Mouse (Mus musculus) ZHBTc4 (cell line): ENCODE data around the gene Padi1.

Experiments
- DNase-seq: peaks from one replicate; pipeline ENCODE4 v3.0.0-alpha.2; 2011; ENCODE audit warnings: low read depth, low spot score

Padi1 gene

DNA sequence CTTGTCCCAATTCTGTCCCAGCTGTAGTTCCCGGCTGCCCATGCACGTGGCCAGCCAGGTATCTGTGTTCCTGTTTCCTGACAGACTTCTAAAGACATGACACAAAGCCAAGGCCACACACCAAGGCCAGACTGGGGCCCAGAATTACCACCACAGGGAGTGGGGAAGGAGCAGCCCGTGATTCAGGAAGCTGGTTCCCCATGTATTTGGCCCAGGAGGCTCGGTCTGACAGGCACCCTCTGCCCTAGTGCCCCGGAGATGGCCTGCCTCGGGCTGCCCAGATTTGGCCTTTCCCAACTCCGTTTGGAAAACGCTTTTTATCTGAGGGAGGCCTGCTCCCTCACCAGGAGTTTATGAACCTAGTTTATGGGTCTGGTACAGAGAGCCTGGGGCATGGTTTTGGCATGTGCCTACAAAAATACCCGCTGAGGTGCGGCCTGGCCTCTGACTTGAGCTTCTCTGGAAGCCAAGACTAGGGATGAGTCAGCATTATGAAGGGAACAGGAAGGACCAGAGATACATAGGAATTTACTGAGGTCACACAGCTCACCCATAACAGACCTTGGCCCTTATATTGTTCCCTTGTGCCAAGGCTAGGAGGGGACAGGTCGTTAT, 16.6 kb upstream of the Padi1 start:
- no peak for DNase-seq

DNA sequence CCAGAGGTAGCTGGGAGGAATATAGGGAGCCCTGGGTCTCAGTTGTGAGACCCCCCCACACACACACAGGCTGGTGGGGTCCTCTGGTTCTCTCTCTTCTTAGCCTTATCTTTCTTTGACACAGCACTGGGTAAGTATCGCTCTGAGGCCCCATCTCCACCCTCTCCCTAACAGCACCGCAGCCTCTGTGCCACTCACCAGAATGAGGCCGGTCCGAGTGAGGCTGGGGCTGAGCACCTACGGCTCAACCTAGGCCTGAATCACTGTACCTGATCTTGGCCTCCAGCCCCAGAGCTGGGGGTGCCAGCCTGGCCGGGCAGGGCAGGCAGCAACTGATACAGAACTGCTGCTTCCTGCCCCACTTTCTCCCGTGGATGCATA, 15.2 kb upstream of the Padi1 start:
- no peak for DNase-seq

DNA sequence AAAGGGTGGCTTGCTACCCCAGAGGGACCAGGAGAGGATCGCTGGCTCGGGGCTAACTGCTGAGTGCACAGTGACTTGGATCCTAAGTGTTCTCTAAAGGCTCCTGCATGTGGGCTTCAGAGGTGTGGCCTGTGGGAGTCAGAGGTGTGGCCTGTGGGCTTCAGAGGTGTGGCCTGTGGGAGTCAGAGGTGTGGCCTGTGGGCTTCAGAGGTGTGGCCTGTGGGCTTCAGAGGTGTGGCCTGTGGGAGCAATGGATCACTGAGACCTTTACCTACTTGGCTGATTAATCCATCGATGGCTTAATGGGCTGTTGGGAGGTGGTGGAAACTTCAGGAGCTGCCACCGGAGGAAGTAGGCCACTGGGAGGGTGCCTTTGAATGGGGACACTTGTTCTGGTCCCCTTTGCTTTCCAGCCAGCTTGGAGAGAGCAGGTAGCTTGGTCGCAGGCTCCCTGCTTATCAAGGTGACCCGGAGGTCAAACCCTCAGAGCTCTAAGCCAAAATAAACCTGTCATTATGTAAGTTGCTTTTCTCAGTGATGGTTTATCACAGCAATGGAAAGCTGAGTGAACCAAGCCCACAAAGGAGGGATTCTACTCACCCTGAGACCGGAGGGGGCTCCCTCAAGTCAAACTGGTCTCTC, 14.7 kb upstream of the Padi1 start:
- peak; percentile 78 for DNase-seq

DNA sequence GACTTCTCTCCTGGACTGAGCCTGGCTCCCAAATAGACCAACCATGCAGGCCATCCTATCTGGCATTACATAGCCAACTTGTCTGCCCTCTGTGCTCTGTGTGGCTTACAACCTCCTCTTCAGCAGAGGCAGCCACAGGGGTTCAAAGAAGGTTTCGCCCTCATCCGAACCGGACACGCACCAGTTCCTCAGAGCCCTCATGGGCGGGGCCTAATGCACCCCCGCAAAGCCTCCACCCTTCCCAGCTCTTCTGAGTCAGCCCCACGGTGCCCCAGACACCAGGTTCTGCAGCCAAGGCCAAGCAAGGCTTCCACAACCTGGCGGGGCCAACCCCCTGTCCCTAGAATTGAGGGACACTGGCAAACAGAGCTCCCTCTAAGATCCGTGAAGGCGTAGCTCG, 13.7 kb upstream of the Padi1 start:
- no peak for DNase-seq

DNA sequence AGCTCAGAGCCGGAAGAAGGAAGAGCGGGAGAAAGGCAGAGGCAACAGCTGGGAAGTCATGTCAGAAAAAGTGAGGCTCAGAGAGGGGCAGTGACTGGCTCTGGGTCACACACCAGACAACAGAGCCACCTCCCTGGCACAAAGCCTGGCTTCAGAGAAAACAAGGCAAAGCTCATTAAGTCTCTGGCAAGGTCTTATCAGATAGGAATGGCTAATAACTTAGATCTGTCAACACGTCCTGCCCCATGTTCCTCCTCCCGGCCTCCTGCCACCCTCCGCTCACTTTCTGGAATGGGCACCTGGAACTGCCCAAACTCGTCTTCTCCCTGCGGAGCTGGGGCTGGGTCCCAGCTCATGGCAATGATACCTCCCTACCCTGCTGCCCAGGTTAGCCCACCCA, 12.2 kb upstream of the Padi1 start:
- no peak for DNase-seq

DNA sequence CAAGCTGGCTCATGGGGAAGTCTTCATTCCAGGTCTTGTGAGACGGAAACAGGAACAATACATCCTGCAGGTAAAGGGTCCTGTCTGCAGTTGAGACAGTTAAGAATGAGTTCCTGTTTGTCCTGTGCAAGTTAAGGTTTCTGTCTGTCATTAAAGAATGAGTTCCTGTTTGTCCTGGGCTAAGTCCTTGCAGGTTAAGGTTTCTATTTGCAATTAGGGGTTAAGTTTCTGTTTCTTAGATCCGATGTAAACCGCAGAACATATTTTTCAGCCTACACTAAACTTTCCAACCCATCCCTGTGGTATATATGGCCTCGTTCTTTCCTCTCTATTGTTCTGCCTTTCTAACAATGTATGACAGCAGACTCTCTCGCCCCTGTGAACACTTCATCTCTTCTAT, 11.5 kb upstream of the Padi1 start:
- no peak for DNase-seq

DNA sequence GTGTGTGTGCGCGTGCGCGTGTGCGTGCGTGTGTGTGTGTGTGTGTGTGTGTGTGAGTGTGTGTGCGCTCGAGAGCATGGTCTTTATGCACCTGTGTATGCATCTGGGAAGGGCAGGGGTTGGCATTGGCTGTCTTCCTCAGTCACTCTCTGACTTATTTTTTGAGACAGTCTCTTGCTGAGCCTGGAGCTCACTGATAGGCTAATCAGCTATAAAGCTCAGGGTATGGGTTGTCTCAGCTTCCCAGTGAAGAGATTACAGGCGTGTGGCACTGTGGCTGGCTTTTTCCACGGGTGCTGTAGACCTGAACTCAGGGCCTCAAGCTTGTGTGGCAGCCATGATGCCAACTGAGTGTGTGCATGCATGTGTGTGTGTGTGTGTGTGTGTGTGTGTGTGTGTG, 9.6 kb upstream of the Padi1 start:
- no peak for DNase-seq

DNA sequence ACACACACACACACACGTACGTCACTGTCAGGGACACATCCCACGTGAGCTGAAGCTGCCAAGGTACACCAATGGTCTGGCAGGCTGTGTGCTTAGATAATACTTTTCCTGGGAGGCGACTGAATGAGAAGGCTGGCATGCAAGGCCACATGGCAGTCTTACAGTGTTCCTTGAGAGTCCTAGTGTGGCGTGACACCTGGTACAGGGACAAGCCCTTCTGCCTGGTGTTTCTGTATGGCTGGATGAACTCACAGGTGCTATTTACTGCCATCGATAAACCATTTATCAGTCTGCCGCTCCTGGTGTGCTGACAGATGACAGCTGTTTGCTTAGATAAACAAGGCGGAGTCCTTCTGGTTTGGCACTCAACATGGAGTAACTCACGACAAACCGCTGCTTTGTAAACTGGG, 8.9 kb upstream of the Padi1 start:
- DNase-seq: no peak

DNA sequence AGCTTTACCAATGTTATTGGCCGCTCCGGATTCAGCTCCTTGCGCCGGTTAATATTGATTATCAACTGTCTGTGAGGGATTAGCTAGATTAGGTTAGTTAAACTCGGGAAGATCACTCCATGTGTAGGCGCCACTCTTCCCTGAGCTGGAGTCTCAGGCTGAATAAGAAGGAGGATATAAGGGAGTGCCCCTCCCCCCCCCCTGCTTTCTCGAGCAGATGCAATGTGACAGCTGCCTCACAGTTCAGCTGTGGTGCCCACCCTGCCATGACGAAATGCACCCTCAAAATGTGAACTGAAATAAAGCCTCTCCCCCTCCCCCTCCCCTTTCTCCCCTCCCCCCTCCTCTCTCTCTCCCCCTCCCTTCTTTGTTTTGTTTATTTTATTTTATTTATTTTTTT, 8.0 kb upstream of the Padi1 start:
- DNase-seq: no peak

DNA sequence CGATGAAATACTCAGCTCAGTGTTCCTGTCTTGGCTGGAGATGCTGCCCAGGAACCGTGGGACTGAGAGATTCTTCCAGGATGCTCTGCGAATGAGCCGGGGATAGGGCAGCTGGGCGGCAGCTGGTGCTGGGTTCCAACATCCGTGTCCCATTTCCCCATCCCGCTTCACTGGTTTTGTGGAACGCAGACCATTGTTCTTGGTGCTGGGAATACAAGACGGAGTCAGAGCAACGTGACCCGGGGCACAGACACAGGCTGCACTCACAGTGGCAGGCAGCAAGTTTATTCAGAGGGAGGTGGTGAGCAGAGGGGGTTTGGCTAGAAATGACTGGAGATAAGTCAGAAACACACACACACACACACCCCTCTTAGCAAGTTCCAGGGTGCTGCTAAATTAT, 3.7 kb upstream of the Padi1 start:
- no peak for DNase-seq

DNA sequence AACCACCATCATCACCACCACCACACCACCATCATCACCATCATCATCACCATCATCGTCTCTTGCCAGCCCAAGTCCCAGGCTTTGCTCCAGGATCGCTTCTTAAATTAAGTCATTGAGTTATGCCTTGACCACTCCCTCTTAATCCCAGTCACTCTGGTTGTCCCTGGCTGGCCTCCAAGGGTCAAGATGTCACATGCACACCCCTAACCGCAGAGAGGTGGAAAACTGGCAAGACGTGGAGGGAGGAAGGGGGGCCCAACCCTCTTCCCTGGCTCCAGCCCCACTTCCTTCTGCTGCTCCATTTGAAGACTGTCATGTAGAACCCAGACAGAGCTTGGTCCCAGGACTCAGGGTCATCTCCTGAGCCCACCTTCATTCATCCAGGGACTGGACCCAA, 587 bp downstream of the Padi1 start:
- no peak for DNase-seq

DNA sequence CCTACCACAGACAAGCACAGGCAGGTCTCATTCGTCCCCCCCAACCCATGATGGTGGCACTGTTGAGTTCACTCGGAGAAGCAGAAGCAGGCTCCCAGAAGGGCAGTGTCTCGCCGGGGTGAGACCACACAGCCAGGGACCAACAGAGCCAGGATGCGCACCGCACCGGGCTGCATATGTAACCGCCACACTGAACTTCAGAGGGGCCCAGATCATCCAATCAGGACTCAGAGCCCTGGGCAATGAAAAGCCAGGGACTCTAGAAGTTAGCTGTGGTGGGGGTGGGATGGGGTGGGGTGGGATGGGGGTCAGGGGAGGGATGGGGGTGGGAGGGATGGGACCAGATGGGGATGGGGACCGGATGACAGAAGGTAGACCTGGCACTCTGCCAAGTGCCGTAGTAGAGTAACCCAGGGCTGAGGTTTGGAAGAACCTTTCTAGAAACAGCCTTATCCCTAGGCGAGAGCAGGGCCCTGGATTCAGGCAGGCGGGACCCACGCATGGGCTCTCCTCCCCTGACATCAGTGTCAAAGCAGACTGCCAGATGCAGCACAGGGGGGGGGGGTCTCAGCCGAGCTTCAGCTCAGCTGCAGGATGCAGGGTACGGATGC, 1.8 kb downstream of the Padi1 start:
- DNase-seq: no peak

DNA sequence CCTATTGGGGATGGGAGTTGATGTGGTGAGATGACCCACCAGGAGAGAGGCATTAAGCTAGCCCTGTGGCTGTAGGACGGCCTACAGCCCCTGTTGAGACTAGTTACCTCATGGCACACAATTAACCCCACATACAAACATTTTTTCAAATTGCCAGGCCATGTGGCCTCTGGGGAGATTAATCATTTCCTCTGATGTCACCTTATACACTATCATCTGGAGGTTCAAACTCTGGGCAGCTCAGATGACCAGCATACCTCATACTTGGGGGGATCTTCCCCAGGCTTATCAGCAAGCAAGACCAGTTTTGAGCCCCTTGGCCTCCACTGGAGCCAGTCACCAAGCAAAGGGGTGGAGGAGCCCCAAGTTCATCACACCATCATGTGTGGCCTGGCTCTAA, 2.7 kb downstream of the Padi1 start:
- DNase-seq: no peak

DNA sequence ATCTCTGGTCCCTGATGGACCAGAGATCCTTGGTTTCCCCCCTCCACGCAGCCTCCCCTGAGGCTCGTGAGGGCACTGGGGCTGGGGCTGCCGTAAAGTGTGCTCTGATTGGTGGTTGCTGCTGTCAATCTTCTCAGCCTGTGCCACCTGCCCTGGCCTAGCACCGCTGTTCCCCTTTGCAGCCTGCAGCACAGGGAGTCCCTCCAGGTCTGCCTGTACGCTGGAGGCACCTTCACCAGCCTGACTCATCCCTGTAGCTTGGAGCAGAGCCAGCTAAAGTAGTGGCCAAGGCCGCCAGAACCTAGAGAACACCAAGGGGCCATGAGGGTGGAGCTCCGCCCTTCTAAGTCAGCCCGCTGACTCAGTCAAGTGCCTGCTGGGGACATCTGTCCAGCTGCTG, 7.7 kb downstream of the Padi1 start:
- peak; percentile 92 for DNase-seq

DNA sequence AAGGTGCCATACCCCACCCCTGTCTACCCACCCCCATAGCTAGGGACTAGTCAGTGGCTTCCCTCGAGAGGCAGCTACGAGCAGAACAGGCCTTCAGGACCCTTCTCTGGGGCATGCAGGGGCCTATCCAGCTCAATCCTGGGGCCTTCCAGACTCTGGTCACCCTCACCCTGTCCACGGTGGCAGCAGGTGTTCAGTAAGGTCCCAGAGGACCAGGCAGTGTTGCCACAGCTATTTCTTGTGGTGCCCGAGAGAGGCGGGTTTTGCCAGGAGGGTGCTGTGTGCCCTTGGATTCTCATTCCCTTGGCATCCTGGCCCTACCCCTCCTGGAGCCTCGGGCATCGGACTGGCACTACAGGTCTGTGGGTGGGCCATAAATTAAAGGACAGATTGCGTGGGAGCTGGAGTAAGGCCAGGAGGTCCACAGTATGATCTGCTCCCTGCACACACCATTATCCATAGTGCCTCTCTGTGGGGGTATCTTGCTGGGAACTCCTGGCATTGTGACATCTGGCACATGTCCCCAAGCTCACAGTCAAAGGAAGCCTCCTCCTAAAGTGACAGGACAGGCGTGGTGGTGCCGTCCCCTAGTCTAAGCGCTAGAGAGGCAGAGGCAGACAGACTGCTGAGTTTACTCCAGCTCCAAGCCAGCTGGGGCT, 9.2 kb downstream of the Padi1 start:
- DNase-seq: no peak

DNA sequence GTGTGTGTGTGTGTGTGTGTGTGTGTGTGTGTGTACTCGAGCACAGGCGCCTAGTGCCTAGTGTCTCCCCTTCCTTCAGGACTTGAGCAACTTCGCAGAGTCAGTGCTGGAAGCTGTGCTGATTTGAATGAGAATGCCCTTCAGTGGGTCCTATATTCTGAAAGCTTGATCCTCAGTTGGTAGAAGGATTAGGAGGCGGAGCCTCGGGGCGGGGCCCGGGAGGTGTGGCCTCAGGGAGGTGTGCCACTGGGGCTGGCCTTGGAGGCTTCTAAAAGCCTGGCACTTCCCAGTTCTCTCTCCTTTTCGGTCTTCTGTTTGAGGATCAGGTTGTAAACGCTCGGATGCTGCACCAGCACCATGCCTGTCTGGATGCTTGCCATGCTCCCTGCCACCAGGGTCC, 9.9 kb downstream of the Padi1 start:
- DNase-seq: peak; percentile 91

DNA sequence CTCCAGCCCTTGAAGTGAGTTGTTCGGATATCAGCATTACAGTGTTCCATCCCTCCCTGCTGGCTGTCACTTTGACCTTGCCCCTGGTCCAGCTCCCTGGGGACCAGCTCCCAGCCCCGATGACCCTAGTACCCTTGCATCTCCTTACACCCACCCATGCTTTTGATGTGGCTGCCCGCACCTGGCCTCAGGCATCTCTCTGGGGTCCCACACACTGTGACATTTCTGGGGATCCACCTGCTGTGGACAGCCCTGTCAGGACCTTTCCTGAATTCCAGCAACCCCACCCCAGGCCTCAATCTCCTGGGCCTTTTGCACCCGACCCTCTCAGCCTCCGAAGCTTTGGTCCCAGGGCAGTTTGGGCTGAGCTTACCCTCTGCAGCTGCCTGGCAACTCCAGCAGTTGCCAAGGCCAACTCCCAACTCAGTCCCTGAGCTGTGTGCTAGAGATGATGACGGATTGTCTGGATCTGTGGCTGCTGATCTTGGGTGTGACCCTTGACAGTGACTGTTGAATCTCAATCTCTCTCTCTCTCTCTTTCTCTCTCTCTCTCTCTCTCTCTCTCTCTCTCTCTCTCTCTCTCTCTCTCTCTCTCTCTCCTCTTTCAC, 11.1 kb downstream of the Padi1 start:
- no peak for DNase-seq

DNA sequence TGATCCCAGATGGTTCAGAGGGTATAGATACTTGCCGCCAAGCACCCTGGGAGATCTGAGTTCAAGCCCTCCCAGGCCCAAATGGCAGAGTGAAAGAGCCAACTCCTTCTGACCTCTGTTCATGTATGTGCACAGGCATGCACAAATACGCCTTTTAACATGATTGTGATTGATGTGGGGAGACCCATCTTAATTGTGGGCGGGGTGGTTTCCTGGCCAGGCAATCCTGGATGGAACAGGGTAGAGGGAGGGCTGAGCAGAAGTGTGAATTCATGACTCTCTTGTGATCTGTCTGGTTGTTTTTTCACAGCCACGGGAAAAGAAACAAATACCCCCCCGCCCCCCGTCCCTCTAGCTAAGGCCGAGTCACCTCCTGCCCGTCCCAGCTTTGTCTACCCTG, 12.8 kb downstream of the Padi1 start:
- DNase-seq: no peak

DNA sequence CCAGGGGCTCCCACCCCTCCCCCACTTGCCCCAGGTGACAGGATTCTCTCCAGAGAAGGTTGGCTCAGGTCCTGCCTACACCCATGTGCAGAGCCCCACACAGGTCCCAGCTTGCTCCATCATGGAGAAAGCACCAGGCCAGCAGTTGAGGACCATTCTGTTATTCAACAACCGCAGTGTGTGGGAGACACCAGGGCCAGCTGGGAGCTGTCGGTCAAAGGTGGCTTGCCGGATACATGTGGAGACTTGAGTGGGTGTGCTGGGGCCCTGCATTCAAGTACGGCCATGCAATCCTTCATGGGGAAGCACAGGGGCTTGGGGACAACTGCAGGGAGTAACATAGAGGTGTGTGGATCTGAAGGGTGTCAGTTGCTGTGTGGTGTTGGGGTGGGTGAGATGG, 13.8 kb downstream of the Padi1 start:
- no peak for DNase-seq

DNA sequence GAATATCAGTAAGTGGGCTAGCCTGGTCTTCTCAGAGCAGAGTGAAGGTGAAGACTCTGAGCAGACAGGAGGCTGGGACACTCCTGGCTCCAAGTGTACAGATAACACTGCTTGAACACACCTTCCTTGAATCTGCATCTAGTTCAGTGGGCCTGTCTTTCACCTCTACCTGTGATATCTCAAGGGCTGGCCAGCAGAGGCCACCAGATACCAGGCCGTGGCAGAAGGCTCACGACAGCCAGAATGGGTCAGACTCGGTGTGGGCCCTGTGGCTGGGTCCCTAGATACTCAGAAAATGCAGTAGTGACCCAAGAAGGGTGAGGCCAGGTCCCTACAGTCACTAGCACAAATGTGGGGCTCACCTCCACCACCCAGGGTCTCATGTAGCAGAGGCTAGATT, 18.3 kb downstream of the Padi1 start:
- no peak for DNase-seq

DNA sequence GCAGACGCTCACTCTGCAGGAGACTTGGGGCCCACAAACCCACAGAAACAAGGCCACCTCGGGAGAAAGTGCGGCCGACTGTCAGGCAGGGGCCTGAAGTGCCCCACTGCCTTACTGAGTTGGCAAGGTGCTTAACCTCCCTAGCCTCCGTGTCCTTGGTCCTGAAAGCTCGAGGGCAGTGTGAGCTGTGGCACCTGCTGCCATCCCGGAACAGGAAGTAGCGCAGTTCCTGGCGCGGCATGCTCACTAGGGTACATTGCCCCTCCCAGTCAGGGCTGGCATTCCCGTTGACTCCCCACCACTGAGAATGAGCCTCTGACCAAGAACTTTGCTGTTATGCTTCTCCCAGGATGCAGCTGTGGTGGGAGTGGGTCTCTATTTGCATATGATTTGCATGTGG, 19.6 kb downstream of the Padi1 start:
- no peak for DNase-seq

DNA sequence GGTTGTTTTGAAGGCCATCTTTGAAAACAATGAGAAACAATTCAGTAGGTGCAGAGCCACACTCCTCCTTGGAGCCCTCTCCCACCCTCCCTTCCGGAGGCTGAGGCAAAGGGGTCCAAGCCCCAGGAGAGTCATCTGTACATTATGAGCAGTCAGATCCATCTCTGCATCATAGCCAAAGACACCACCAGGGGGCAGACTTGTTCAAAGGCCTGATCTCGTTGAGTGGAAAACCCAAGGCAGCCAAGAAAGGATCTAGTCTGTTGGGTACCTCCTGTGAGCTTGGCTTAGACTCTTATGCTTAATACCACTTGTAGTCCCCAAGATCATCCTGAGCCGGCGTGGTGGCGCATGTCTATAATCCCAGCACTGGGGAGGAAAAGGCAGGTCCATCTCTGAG, 23.6 kb downstream of the Padi1 start:
- DNase-seq: no peak

DNA sequence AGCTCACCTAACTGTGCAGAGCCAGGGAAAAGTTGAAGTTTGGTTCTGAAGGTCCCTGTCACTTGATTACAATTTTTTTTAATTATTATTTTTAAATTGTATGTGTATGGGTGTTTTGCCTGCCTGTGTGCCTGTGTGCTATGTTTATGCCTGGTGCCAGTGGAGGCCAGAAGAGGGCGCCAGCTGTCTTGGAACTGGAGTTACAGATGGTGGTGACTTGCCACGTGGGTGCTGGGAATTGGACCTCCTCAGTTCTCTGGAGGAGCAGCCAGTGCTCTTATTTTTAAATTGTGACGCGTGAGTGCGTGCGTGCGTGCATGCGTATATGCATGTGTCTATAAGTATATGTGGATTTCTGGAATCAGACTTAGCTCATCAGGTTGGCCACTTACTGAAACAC, 28.2 kb downstream of the Padi1 start:
- DNase-seq: no peak
